In the genomic region with DNA sequence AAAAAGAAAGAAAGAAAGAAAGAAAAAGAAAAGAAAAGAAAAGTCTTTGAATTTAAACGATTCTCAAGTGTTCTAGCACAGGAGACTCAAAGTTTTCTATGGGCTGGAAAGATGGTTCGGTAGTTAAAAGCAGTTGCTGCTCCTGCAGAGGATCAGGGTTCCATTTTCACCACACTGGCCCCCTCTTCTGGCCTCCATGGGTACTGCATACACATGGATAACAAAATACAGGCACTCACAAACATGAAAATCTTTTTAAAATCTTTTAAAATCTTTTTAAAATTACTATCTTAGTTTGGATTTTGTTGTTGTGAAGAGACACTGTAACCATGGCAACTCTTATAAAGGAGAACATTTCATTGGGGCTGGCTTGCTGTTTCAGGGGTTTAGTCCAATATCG, we compare ENCODE assay signal across 9 mouse cellular contexts. TPM values are rescaled to one million over a fixed set of nuclear protein-coding genes. Genes with fewer than 3 reads are reported as not detected.
DNase-seq lines count a peak whose midpoint lies in the region; ATAC-seq and TF ChIP-seq lines count a peak whose summit lies in the region.
"Had no signal": no experiment of that assay in that cellular context is flagged by ENCODE, and none has a peak within 500 bp of the region (broad histone marks: within the 10 kb centered on the region; RNA-seq: fewer than 3 reads in every experiment).

No protein-coding gene starts in this region.

- H3K4me1 ChIP-seq in lung, adult 2 months (ENCODE audit: control insufficient read depth, insufficient read depth, low read length) = peaks cover 3% of the 10 kb centered on the region; the same call in 1 of the 2 replicates

- 72% methylated on average over 3 of the region's 3 CpGs for WGBS in lung, adult 2 months

- TF ChIP-seq POLR2A in lung, adult 2 months (IDR thresholded peaks at IDR 0.05; ENCODE audit: borderline replicate concordance, extremely low read depth, low read depth, low read length) = no peak

- no peak for ATAC-seq in inflammation-experienced regulatory T-cells, adult 6 months

- H3K4me3 ChIP-seq in lung, adult 2 months (replicated peaks; ENCODE audit: extremely low read depth, low read depth, low read length) = no peak overlapping the region

- 0 out of 2 replicates have a peak, but pooled peaks have one; percentile 27 for TF ChIP-seq CTCF in lung, adult 2 months (IDR thresholded peaks at IDR 0.05; ENCODE audit: insufficient read depth, low read length)

- DNase-seq in embryo, embryonic 9.5 days (ENCODE audit: extremely low spot score) = peak; percentile 28
- DNase-seq in embryo, embryonic 11 days = no peak
- no peak for DNase-seq in lung, adult 2 months
- no peak for DNase-seq in lung, adult 18-20 months
- peak; percentile 34 for DNase-seq in NIH3T3 (ENCODE audit: low read depth)
- DNase-seq in mesoderm, embryonic 11.5 days (ENCODE audit: low read depth, low spot score) = peak; percentile 55
- DNase-seq in thymus, postnatal 0 days (ENCODE audit: low spot score) = no peak
- DNase-seq: lung, postnatal 4 days had no signal

RNA-seq across cellular contexts. Expression of a gene that starts 15.0 kb away (rescaled TPM):
- polyA plus RNA-seq in lung, adult 2 months (2012; rRNA removed) = 10.1 and 12.3 TPM in 2 replicates
- 1 to 10 TPM in 2 of 3 experiments, not detected in 1; 1.2 to 4.8 TPM for polyA plus RNA-seq in inflammation-experienced regulatory T-cells, adult 6 months (2017; shearing (Covaris generic))
- polyA plus RNA-seq in thymus, postnatal 0 days (2015; fragmentation: Nextera tagmentation; extraction: Ambion mirVana) = 0.42 and 0.43 TPM in 2 replicates

RNA-seq across cellular contexts. Expression of a gene that starts 44.1 kb away (rescaled TPM):
- polyA plus RNA-seq in lung, adult 2 months (2012; rRNA removed) = 81.4 and 82.4 TPM in 2 replicates
- polyA plus RNA-seq in inflammation-experienced regulatory T-cells, adult 6 months (2017; shearing (Covaris generic)) = 1 to 10 TPM; 1.5 to 7.3 (median 6.3) TPM
- 0.28 and 0.33 TPM in 2 replicates for polyA plus RNA-seq in thymus, postnatal 0 days (2015; fragmentation: Nextera tagmentation; extraction: Ambion mirVana)

Comparison
In these comparisons a context has a peak if more than half of its experiments do, and no peak if none do; other contexts are left out.
1. DNase-seq: peak in embryo, embryonic 9.5 days (single experiment), NIH3T3 (single experiment) and mesoderm, embryonic 11.5 days (single experiment); none in embryo, embryonic 11 days (single experiment), lung, adult 2 months (single experiment), lung, adult 18-20 months (0 of 2) and thymus, postnatal 0 days (single experiment).